Mouse (Mus musculus): Measurements from ENCODE around the gene Tmem160.

Gene Tmem160

DNA sequence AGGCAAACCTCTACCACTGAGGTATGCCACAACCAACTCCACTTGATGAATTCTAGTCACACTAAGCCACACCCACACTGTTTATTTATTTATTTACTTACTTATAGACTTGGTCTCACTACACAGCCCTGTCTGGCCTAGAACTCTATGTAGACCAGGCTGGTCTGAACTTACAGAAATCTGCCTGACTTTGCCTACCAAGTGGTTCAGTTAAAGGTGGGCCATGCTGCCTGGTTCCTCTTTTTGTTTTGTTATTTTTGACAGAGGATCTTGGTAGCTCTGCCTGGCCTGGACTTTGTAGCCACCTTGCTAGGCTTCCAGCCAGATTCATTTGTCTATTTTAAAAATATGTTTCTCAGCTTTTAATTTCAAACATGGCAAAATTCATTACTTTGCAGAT lies 36.2 kb downstream of the Tmem160 start:
- no peak for DNase-seq (ENCODE audit: extremely low read depth, insufficient read length, low spot score)

DNA sequence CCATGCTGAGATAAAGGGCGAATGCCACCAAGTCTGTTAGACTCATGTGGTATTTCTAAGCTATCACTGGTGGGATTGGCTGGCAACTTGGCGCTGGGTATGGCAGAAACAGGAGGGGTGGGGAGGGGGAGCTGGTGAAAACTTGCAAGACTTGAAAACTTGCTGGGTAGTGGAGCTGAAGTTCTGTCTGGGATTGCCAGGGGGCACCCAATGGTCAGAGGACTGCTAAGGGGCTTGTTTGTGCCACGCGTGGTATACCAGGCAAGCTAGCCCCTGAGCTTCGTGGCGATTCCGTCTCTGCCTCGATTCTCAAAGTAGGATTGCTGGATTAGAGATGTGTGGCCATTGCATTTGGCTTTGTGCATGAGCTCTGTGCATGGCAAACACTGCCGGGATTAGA lies 37.4 kb downstream of the Tmem160 start:
- DNase-seq (ENCODE audit: extremely low read depth, insufficient read length, low spot score), result no peak

DNA sequence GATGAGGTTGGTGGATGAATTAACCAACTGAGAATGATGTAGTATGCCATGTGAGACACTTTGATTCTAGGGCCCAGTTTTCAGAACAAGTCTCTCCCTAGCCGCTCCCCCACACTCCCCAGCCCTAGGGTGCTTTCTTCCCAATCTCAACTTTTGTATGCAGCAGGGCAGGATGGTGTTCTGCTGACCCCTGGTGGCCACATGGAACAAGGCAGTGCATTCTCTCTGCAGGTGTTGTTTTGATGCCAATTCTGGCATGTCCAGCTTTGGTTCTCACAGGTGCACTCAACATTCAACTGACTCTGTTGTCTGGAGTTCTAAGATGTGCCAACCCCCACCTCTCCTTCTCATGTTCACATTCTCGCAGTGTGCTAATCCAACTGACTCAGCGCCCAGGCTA lies 39.2 kb downstream of the Tmem160 start:
- DNase-seq (ENCODE audit: extremely low read depth, insufficient read length, low spot score), result no peak

DNA sequence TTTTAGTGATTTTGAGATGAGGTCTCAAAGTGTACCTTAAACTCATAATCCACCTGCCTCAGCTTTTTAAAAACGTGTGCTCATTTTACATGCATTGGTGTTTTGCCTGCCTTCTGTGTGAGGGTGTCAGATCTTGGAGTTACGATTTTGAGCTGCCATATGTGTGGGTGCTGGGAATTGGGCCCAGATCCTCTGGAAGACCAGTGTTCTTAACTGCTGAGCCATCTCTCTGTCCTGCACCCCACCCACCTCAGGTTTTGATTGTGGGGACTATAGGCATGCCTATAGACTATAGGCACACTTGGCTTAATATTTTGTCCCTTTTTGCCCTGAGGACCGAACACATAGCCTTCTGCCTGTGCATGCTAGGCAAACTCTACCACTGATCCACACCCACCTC lies 39.6 kb downstream of the Tmem160 start:
- no peak for DNase-seq (ENCODE audit: extremely low read depth, insufficient read length, low spot score)

DNA sequence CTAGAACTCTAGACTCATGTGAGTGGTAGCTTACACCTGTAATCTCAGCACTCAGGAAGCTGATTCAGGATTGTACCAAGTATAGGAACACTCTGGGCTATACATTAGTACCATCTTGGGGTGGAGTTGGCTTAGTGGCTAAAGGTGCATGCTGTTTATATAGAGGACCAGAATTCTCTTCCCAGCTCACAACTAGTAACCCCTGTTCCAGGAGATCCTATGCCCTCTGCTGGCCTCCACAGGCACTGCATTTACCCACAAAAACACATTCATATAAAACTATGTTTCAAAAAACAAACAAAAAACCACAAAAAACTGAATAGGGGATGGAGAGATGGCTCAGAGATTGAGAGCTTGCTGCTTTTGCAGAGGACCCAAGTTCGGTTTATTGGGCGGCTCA lies 40.8 kb downstream of the Tmem160 start:
- DNase-seq (ENCODE audit: extremely low read depth, insufficient read length, low spot score), result no peak

DNA sequence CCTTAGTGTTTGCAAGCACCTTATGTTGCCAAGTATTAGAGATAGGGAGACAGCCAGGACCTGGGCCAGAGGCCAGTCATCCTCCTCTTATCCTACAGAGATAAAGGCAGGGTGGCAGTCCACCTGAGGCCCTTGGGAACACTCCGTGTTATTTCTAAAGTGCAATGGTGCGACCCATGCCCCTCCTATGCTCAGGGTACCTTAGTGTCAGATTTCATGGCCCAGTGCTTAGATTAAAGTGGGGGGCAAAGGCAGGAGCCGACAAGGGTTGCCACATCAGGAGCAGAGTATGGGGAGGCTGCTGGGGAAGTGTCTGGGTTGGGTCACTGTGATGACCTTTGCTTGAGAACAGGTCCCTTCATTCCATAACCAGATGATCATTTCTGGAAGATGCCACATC lies 43.7 kb downstream of the Tmem160 start:
- no peak for DNase-seq (ENCODE audit: extremely low read depth, insufficient read length, low spot score)

DNA sequence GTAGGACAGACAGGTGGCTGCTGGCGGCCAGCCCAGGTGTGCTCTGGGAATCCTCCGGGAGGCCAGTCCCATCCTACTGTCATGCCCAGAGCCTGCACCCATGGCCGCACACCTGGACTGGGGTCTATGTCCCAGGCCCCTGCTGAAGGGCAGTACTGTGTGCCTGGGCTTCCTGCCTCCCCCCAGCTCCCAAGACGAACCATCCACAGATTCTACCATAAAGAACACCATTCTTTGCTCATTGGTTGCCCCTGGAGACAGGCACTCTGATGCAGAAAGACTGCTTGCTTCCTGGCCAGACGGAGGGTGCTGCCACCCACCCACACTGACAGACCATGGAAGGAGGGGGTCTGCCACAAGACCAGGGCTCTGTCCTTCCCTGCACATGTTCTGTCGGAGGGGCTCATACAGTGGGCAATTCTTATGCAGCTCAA lies 47.1 kb downstream of the Tmem160 start:
- DNase-seq (ENCODE audit: extremely low read depth, insufficient read length, low spot score), result no peak

DNA sequence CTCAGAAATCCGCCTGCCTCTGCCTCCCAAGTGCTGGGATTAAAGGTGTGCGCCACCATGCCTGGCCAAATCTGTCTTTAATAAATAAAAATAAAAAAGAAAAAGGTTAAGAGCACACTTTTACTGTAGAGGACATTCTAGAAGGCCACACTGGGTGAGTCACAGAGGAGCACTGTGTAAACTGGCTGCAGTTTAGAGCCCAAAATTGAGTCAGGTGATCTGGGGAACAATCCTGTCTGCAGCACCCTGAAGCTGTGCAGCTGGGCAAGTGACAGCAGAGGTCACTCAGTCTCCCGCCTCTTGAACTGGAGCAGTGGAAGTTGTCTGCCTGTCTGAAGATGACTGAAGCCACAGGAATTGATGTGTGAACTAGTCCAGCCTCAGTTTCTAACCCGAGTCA lies 49.0 kb downstream of the Tmem160 start:
- no peak for DNase-seq (ENCODE audit: extremely low read depth, insufficient read length, low spot score)

DNA sequence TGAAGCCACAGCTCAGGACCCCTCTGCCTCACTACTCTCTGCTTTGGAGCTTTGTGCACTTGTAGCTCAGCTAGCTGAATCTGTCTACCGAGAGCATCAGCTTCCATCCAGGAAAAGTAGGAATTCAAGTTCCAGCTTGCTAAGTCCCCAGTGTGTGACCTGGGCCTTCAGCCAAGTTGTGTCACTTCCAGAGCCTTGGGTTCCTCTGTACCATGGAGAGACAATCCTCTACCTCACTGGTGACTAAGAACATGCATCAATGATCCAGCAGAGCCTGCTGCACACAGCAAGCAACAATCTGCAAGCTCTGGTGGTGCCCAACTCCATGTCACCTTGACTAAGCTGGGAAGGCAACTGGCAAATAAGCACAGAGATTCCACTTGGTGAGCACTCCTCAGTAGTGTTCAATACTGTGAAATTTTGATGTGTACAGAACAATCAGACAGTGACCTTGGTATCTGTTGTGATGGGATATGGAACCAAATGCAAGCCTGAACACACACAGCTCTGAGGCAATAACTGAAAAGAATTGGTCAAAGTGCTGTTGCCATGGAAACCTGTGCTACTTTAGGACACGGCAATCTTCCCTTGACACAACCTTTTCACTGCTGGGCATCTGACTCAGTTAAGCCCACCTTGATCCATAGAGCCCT lies 52.1 kb downstream of the Tmem160 start:
- DNase-seq (ENCODE audit: extremely low read depth, insufficient read length, low spot score), result no peak
